Mouse (Mus musculus) heart, adult 2 months (tissue): ENCODE results near the gene Tbr1.

Source experiments
- CTCF ChIP-seq: fragments of 200-600 bp; IDR thresholded peaks from 2 replicates; pipeline ENCODE4 v1.8.1; 2022; ENCODE audit warnings: antibody characterized with exemption, mild to moderate bottlenecking, moderate library complexity
- POLR2A ChIP-seq: fragments of 200-500 bp; IDR thresholded peaks from 2 replicates; pipeline ENCODE4 v1.6.1; 2011; ENCODE audit warnings: mild to moderate bottlenecking, low read depth, low read length, control low read depth; ENCODE audit not compliant: insufficient read depth

DNA sequence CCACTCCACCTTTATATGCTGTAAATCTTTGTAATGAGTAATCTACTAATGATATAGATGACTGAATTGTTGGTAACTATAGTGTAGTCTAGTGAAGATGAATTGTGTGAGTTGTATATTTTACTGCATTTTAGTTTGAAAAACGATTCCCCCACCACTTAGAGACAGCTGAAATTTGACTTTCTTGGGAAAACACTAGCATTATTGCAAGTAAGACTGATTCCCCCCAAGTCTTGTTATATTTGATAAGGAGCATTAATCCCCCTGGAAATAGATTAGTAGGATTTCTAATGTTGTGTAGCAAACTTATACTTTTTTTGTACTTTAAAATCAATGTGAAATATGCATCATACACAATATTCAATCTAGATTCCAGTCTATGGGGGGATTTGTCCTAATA, 10.8 kb downstream of the Tbr1 start:
- no peak for TF ChIP-seq CTCF
- no peak for TF ChIP-seq POLR2A
